In the genomic region with DNA sequence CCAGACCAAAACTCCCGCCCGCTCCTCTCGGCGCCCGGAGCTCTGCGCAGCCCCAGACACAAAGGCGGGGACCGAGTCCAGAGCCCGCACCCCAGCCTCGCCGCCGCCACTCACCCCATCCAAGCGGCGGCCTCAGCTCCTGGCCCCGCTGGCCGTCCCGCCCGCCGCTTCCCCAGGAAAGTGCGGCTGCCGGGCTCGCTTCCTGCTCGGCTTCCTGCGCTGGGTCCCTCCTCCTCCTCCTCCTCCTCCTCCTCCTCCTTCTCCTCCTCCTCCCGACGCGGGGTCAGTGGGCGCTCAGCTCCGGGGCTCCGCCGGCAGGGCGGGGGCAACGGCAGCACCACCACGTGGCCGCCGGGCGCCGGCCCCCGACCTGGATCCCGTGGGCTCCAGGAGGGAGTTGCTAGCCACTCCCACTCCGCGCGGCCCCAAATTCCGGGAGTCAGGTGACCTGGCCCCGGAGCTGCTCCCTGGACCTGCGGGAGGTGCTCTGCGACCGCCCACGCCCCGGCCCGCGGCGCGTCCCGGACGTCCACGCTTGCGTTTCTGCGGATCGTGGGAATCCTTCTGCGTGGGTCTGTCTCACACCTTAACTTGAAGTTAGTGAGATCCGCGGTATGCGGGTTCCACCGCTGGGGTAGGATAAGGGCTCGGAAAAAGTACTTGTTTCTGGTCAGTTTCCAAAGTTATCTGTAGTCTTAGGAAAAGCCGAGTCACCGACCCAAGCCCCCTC, we compare ENCODE assay signal across 7 mouse cellular contexts. TPM values are rescaled to one million over a fixed set of nuclear protein-coding genes. Genes with fewer than 3 reads are reported as not detected.
DNase-seq lines count a peak whose midpoint lies in the region; TF ChIP-seq lines count a peak whose summit lies in the region.

Rai14 (minus strand) TSS at position 216 of the 730 bp plus-strand sequence.

- 0 out of 2 replicates have a peak, but pooled peaks cover 6% of the 10 kb centered on the region for H3K27me3 ChIP-seq in small intestine, adult 2 months (ENCODE audit: control insufficient read depth, insufficient read depth, low read length)

- peak; percentile 82 for DNase-seq in adrenal gland, adult 8-10 months
- peak; percentile 77 for DNase-seq in gastrocnemius, postnatal 14 days
- DNase-seq in induced T-regulatory cell, adult 2 months (ENCODE audit: low read depth), result peak; percentile 53
- DNase-seq in left cerebral cortex, postnatal 4 days, result peak; percentile 60
- DNase-seq in mesoderm, embryonic 11.5 days (ENCODE audit: low read depth, low spot score), result peak; percentile 86

- H3K4me1 ChIP-seq in cortical plate, adult 2 months (ENCODE audit: control insufficient read depth, insufficient read depth, low read length), result no peaks in the 10 kb centered on the region
- peaks cover 5% of the 10 kb centered on the region; the same call in 1 of the 2 replicates for H3K4me1 ChIP-seq in small intestine, adult 2 months (ENCODE audit: control insufficient read depth, insufficient read depth, insufficient read length, low read length)

- WGBS in small intestine, adult 2 months, result under 1% methylated on average over 66 of the region's 68 CpGs

- no peak for TF ChIP-seq POLR2A in cortical plate, adult 2 months (IDR thresholded peaks at IDR 0.05; ENCODE audit: extremely low read depth, insufficient read depth, low read length)
- 0 out of 2 replicates have a peak, but pooled peaks have one; percentile 22 for TF ChIP-seq POLR2A in small intestine, adult 2 months (IDR thresholded peaks at IDR 0.05; ENCODE audit: low read depth, low read length)

- peak within 1 kb of the TSS; percentile 80 for H3K27ac ChIP-seq in cortical plate, adult 2 months (ENCODE audit: insufficient read depth, low read length)
- peak within 1 kb of the TSS; percentile 5; the same call in 1 of the 2 replicates for H3K27ac ChIP-seq in small intestine, adult 2 months (ENCODE audit: insufficient read depth, low read depth, low read length)

- no peaks in the 10 kb centered on the region for H3K36me3 ChIP-seq in small intestine, adult 2 months (ENCODE audit: control insufficient read depth, insufficient read depth, low read length)

- TF ChIP-seq CTCF in cortical plate, adult 2 months (IDR thresholded peaks at IDR 0.05; ENCODE audit: extremely low read depth, insufficient read depth, low read length), result no peak
- no peak for TF ChIP-seq CTCF in small intestine, adult 2 months (IDR thresholded peaks at IDR 0.05; ENCODE audit: extremely low read depth, insufficient read length, insufficient replicate concordance, low read depth, low read length)

- intact Hi-C loops in gastrocnemius, postnatal 14 days (cut with DNase I; ENCODE audit: low total_unique reads), result loop anchor here (10.0 kb wide), 2 partner anchors 160 to 210 kb away; no protein-coding TSS in a partner anchor
- intact Hi-C loops in left cerebral cortex, postnatal 4 days (cut with DNase I), result loop anchor here (10.0 kb wide), 2 partner anchors 150 to 210 kb away; no protein-coding TSS in a partner anchor

- peak within 1 kb of the TSS; percentile 48 for H3K4me3 ChIP-seq in cortical plate, adult 2 months (ENCODE audit: insufficient read depth, low read length)
- H3K4me3 ChIP-seq in small intestine, adult 2 months (ENCODE audit: low read depth, low read length), result peak within 1 kb of the TSS; percentile 97

RNA-seq across cellular contexts. Expression of gene Rai14, which starts in this region (rescaled TPM):
- 10 to 100 TPM; 23.7 to 42.1 (median 28.6) TPM for total RNA-seq in adrenal gland, adult 8-10 months (2022)
- polyA plus RNA-seq in cortical plate, adult 2 months (2012; rRNA removed), result 8.0 and 8.1 TPM in 2 replicates
- total RNA-seq in gastrocnemius, postnatal 14 days (2021), result 1 to 10 TPM; 4.1 to 4.8 TPM
- total RNA-seq in left cerebral cortex, postnatal 4 days (2021), result 10 to 100 TPM; 16.6 to 19.4 TPM
- polyA plus RNA-seq in small intestine, adult 2 months (2012; rRNA removed), result 0.63 and 2.1 TPM in 2 replicates

Comparison
In these comparisons a context has a peak if more than half of its experiments do, and no peak if none do; other contexts are left out.
1. Peak in every context shown above with its lines: DNase-seq, H3K4me3 ChIP-seq and H3K27ac ChIP-seq.